Mouse (Mus musculus) WW6 (cell line): ENCODE data around the gene Swi5.

Experiments
- DNase-seq: peaks from one replicate; pipeline ENCODE4 v3.0.0-alpha.2; 2013; ENCODE audit warnings: low read depth, low spot score

Swi5 gene

GRCm38 (mm10) chr2:32260635-32261034 lies 27.2 kb downstream of the Swi5 start:
- peak; percentile 60 for DNase-seq

GRCm38 (mm10) chr2:32259657-32260417 lies 28.0 kb downstream of the Swi5 start, which contains the start of gene Uck1:
Uck1 (minus strand) TSS chr2:32260159.
- peak; percentile 80 for DNase-seq

DNA sequence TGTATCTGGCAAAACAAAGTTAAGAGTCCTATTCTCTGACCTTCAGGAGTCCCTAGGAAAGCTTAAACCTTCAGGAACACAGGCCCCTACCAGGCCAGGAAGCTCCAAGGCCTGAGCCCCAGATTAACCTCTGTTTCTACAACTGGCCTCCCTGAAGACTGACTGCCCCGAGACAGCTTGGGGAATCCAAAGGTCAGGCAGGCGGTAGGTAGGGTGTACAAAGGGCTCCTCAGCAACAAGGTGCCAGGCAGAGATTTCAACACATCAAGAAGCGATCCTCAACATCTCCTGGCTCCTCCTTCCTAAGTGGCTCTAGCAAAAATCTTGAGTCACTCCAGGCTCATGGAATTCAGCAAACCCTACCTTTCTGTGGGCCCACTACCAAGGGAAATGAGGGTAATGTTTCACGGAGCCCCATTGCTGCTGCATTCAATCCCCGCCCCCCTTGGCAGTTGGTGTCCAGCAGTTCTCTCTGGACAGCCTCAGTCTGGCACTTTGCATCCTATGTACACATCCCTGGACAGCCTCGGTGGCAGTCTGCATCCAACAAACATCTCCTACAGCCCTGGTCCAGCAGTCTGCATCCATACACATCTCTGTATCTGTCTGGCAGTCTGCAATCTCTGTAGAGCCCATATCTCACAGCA lies 28.9 kb downstream of the Swi5 start:
- DNase-seq, result no peak

DNA sequence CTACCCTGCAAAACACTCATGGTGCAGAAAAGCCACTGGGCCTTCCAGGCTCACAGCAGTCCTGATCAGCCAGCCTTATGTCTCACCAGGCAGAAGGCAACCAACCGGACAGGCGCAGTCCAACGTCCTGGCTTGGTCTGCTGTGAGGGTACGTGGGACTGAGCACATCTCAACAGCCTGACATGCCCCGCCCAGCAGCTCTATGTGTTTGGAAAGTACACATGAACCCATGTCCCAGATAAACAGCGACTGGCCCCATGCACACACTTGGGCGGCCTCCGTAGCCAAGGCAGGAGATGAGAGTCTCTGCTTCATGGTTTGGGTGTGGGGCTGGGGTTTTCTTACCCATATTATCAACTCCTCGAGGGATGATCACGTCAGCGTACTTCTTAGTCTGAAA lies 31.6 kb downstream of the Swi5 start:
- no peak for DNase-seq

- no peak for DNase-seq
Observed at GRCm38 (mm10) chr2:32254563-32254962, 33.3 kb downstream of the Swi5 start.

DNA sequence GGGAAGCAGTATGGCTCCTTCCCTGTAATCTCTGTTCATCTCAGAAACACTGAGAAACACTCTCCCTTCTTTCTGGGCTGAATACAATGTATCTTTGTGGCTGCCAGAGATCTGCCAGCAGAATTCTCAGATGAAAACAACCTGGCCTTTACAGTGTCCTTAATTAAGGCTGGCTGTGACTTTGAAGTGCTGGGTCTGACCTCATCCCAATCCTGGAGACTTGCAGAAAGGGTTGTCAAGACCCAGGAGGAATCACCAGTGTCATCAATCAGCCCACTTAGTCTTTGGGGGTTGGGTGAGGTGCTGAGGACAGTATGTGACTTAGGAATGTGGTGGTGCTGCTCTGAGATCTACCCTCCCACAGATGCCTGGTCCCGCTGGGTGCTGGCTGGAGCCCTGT lies 34.5 kb downstream of the Swi5 start:
- no peak for DNase-seq

DNA sequence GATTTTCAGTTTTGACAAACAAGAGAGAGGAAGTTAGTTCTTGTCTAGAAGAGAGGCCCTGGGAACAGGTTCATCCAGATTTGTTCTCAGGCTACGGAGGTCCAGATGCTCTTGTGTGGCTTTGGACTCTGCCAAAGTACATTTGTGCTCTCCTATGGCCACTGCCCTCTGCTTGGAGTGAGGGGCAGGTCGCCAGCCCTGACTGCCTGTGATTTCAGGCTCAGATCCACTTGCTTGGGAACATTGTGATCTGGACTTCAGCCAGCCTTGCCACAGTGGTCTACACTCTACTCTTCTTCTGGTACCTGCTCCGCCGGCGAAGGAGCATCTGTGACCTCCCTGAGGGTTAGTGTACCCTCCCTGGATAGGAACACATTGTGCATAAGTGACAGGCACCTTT lies 35.2 kb downstream of the Swi5 start:
- DNase-seq, result no peak

DNA sequence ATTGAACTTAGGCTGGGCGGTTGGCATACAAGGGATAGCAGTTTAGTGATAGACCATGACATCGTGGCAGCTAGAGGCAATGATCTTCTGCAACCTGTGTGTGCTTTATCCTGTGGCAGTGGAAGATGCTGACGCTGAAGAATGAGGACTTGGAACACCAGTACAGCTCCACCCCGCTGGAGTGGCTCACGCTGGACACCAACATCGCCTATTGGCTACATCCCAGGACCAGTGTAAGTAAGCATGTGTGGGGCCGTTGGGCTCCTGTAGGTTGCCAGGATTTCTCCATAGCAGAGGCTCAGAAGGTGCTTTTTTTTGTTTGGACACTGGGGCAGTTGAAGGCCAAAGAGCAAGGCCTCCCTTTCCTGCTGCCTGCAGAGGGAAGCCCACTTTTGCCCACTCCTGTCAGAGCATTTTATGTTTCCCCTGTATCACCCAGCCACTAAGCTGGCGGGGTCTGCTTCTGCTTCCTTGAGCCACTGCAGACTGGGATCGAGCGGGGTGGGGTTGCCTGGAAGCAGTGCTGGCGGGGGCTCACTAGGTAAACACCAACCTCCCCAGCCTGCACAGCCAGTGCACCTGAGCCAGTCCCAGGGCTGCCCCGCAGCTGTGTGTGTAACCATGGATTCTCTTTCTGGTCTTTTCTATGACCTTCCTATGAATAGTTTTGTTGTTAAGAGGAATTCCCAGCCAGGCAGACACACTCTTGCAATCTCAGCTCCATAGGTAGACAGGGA lies 35.9 kb downstream of the Swi5 start:
- DNase-seq, result no peak

DNA sequence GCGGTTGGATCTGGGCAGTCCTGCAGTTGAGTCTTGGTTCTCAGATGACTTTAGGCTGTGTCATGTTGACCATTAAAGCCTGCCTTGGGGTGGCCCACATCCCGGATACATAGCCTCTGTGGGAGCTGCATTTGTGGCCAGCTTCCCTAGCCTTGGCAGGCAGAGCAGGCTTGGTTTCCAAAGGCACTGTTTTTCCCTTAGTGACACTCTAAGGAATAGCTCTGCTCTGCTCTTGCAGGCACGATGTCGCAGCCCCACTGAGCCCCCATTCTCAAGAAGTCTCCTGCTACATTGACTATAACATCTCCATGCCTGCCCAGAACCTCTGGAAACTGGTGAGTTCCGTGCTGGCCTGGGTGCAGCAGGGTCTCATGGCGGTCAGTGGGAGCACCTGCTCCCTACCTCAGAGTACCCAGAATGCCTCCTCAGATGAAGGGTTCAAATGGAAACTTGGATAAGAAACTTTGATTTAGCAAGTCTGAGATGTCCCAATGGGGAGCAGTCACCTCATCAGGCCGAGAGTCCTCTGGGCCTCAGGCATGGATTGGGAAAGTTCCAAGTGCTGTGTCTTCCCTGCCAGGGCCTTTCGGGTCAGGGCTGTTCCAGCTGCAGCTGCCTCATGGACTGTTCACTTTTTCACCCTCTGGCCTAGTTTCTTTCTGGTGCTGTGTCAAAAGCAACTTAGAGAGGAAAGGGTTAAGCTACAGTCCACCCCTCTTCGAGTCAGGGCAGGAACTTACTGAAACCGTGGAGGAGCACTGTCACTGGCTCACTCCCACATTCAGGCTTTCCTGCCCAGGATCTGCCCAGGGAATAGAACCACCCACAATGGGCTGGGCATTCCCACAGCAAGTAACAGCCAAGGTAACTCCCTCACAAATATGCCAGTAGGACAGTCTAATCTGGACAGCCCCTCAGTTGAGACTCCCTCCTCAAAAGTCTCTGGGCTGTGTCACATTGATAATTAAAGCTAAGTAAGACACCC lies 39.2 kb downstream of the Swi5 start:
- no peak for DNase-seq

DNA sequence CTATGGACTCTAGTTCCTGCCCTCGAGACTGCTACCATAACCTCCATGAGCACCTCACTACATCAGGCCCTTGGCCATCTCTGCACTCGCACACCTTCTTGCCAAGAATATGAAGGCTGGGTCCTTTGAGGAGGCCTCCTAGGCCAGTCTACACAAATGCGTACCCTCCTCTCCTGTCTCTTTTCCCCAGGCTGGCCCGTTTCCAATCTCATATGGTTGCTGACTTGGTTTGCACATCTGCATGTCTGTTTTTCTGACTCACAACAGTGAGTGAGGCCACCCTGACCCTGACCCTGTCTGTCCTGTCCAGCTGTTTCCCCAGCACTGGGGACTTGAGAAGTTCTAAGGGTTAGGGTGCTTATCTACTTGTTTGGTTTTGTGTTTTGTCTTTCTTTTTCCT lies 41.1 kb downstream of the Swi5 start:
- no peak for DNase-seq

- no peak for DNase-seq
Observed at GRCm38 (mm10) chr2:32242986-32243385, 44.9 kb downstream of the Swi5 start.

DNA sequence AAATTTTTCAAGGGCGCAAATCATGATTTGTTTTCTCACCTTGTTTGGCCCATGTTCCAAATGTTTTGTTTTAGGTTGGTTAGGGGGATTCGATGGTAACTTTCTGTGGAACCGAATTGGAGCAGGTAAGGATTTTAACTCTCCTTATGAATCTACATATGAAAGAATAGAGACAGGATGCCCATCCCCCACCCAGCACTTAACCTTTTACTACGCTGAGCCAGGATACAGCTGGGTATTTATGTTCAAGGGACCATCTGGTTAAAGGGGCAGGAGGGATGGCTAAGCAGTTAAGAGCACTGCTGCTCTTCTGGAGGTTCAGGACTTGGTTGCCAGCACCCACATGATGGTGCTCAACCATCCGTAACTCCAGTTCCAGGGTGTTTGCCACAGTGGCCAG lies 47.3 kb downstream of the Swi5 start:
- DNase-seq, result no peak

DNA sequence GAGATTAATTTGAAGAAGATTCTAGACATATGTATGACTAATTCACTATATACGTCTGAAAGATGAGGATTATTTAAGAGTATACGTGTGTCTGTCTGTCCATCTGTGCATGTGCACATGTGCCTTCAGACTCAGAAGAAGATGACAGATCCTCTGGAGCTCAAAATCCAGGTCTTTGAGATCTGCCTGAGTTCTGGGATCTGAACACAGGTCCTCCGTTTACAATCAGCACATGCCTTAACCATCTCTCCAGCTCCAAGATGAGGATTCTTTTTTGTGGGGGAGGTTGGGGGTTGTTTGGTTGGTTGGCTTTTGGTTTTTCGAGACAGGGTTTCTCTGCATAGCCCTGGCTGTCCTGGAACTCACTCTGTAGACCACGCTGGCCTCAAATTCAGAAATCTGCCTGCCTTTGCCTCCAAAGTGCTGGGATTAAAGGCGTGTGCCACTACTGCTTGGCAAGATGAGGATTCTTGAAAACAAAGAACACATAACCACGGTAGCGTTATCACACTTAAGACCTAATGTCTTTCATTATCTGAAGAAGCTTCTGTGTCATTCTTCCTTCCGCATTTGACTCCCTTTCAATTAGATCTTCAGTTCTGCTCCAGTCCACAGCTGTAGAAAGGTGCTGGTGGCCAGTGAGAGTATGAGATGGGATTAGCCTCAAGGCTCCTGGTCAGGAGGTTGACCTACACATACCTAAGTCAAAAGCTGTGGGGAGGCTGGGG lies 49.0 kb downstream of the Swi5 start:
- no peak for DNase-seq

DNA sequence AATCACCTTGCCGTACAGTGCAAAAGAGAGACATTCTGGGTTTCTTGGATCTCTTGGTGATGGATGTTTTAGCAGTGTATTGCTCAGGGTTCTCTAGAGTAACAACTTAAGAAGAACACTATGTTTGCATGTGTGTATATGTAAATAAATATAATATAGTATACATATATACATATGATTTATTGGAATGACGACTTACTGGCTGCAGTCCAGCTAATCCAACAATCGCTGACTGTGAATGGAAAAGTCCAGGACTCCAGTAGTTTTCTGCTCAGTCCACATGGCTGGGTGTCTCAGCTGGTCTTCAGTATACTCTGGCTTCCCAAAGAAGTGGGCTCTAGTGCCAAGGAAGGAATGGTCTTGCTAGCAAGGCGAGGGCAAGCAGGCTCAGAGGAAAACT lies 50.3 kb downstream of the Swi5 start:
- no peak for DNase-seq

DNA sequence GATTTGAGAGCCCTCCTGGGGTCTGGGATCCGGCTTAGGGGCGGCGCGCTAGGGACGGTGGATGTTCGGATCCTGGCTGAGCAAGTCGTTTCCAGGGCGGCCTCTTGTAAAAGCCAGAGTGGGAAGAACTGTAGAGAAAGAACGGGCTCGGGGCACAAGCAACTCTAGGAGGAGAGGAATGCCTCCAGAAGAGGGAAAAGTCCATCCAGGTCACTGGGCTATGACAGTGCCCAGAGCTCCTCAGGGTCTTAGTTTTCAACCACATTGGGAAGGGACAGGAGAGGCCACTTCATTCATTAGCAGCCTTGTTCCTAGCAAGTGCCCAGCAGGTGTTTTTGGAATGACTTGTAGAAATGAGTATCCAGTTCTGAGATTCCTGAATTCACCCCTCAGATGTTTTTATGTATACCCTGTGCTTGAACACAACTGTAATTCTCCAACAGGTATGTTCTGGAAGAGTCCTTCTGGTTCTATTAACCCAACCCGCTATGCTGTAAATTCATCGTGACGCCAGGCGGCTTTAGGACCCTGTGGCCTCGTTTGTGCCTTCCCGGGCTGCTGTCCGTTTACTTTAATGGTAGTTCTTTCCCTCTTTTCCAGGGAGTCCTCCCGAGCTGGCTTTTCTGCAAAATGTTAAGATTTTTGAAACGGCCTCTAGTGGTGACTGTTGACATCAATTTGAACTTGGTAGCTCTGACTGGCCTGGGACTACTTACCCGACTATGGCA lies 51.0 kb downstream of the Swi5 start:
- DNase-seq, result peak; percentile 40

GRCm38 (mm10) chr2:32235886-32236759 lies 51.8 kb downstream of the Swi5 start, which contains the start of gene Pomt1:
Pomt1 (plus strand) TSS chr2:32236590.
- DNase-seq, result peak; percentile 93

DNA sequence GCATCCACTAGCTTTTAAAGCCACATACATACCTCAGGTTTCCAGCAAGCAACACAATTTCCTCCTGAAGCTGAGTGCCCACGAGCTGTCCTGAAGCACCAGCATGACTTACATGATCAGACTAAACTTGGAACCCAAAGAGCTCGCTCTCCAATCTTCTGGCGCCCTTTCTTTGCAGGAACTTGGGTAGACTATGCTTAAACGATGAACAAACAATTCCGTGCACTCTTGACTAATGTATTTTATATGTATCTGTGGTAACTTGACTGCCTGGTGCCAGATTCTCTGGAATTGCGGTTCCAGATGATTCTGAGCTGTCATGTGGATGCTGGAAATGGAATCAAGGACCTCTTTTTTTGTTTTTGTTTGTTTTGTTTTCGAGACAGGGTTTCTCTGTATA lies 52.4 kb downstream of the Swi5 start:
- no peak for DNase-seq
